Mouse (Mus musculus) spleen, adult 12 weeks (tissue): Measurements from ENCODE around the gene Shtn1.

ENCODE experiments used
- DNase-seq: peaks from one replicate; pipeline ENCODE4 v3.0.0; 2022; ENCODE audit warnings: low spot score

Shtn1 gene

GRCm38 (mm10) chr19:59052053-59052452 is 23.8 kb downstream of the Shtn1 start:
- no peak for DNase-seq

GRCm38 (mm10) chr19:59051622-59052021 is 24.3 kb downstream of the Shtn1 start:
- no peak for DNase-seq

- DNase-seq = no peak
Measured at GRCm38 (mm10) chr19:59048852-59049251, 27.0 kb downstream of the Shtn1 start.

- no peak for DNase-seq
Measured at GRCm38 (mm10) chr19:59047511-59047910, 28.4 kb downstream of the Shtn1 start.

- no peak for DNase-seq
Measured at GRCm38 (mm10) chr19:59041086-59041485, 34.8 kb downstream of the Shtn1 start.

- no peak for DNase-seq
Measured at GRCm38 (mm10) chr19:59038793-59039192, 37.1 kb downstream of the Shtn1 start.

- DNase-seq = no peak
Measured at GRCm38 (mm10) chr19:59036811-59037210, 39.1 kb downstream of the Shtn1 start.

GRCm38 (mm10) chr19:59033241-59033640 is 42.7 kb downstream of the Shtn1 start:
- no peak for DNase-seq

GRCm38 (mm10) chr19:59030221-59030620 is 45.7 kb downstream of the Shtn1 start:
- no peak for DNase-seq

GRCm38 (mm10) chr19:59029011-59029410 is 46.9 kb downstream of the Shtn1 start:
- DNase-seq = no peak

GRCm38 (mm10) chr19:59028130-59028529 is 47.8 kb downstream of the Shtn1 start:
- no peak for DNase-seq

GRCm38 (mm10) chr19:59023876-59024275 is 52.0 kb downstream of the Shtn1 start:
- DNase-seq = no peak

- no peak for DNase-seq
Measured at GRCm38 (mm10) chr19:59021644-59022043, 54.3 kb downstream of the Shtn1 start.

GRCm38 (mm10) chr19:59010802-59011201 is 65.1 kb downstream of the Shtn1 start:
- DNase-seq = no peak

GRCm38 (mm10) chr19:59006577-59007340 is 69.1 kb downstream of the Shtn1 start:
- no peak for DNase-seq

GRCm38 (mm10) chr19:59002827-59003226 is 73.1 kb downstream of the Shtn1 start:
- no peak for DNase-seq

GRCm38 (mm10) chr19:58981571-58981970 is 94.3 kb downstream of the Shtn1 start:
- DNase-seq = no peak

GRCm38 (mm10) chr19:58980056-58980440 is 95.9 kb downstream of the Shtn1 start:
- DNase-seq = no peak

- DNase-seq = no peak
Measured at GRCm38 (mm10) chr19:58979436-58980055, 96.4 kb downstream of the Shtn1 start.

- DNase-seq = no peak
Measured at GRCm38 (mm10) chr19:58978401-58979171, 97.3 kb downstream of the Shtn1 start.

- no peak for DNase-seq
Measured at GRCm38 (mm10) chr19:58975216-58975863, 100.6 kb downstream of the Shtn1 start.

- no peak for DNase-seq
Measured at GRCm38 (mm10) chr19:58974126-58974525, 101.8 kb downstream of the Shtn1 start.
